Mouse (Mus musculus) ovary, postnatal 14 days (tissue): Measurements from ENCODE around the gene Adgrb2.

ENCODE experiments used
- DNase-seq: peaks from one replicate; pipeline ENCODE4 v3.0.0; 2022; ENCODE audit warnings: low spot score

Adgrb2 gene

DNA sequence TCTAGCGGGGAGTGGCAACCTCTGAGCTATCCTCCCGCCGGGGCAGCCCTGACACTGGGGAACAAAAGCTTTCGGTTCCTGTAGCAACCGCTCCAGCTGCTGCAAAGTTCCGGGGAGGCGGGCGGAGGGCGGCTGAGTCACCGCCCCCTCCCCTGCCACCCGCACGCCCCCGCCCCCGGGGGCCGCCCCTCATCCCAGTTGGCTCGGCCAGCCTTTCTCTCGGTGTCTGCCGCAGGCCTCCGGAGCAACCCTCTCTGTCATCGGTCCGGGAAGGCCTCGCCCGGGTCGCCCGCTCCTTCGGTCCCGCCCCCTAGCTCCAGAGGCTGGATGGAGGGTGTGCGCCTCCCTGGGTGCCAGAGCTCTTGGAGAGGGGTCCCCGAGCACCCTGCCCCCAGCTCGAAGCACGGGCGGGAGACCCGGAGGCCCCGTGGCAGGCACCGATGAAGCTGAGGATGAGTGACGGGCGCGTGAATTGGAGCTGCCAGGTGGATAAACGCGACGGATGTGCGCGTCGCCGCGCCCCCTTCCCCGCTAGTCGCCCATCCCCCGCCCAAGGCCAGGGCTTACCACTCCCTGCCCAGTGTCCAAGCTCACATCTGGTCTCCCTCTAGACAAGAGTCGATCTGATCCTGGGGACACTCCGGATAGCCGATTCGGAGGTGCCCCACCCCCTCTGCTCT lies 3.3 kb downstream of the Adgrb2 start:
- DNase-seq = no peak

- no peak for DNase-seq
Observed at GRCm38 (mm10) chr4:129989925-129990324, 5.3 kb downstream of the Adgrb2 start.

DNA sequence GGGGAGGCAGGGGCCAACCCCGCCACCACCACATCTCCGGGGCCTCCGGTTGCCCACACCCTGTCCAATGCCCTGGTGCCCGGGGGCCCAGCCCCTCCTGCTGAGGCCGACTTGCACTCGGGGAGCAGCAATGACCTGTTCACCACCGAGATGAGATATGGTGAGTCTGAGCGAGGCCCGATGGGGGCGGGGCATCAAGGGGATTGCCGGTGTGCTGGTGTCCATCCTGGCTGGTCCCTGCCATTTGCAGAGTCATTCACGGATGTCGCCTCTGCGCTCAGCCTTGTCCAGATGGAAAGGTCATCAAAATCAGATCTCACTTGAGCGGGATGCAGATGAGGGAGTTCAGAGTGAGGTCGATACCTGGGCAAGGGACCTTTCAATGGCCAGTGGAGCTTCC lies 8.1 kb downstream of the Adgrb2 start:
- no peak for DNase-seq

GRCm38 (mm10) chr4:129993213-129993612 lies 8.5 kb downstream of the Adgrb2 start:
- DNase-seq = no peak

- no peak for DNase-seq
Observed at GRCm38 (mm10) chr4:129993944-129994695, 9.4 kb downstream of the Adgrb2 start.

DNA sequence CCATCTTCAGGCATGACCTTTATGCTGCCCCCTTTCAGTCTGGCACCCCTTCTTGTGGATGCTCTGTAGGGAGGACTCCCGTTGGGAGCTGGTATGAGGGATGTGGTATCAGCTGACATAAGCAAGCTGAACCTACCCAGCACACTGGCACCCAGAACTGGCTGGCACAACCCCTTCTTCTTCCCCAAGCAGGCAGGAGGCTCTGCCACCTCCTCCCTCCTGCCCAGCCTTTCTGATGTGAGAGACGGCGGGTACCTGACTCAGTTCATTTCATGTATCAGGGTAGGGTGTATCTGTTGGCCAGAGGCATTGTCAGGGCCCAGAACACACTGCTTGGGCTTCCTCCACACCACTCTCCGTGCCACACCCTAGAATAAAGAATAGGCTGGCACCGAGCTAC lies 10.1 kb downstream of the Adgrb2 start:
- no peak for DNase-seq

GRCm38 (mm10) chr4:129995255-129995654 lies 10.6 kb downstream of the Adgrb2 start:
- DNase-seq = no peak

DNA sequence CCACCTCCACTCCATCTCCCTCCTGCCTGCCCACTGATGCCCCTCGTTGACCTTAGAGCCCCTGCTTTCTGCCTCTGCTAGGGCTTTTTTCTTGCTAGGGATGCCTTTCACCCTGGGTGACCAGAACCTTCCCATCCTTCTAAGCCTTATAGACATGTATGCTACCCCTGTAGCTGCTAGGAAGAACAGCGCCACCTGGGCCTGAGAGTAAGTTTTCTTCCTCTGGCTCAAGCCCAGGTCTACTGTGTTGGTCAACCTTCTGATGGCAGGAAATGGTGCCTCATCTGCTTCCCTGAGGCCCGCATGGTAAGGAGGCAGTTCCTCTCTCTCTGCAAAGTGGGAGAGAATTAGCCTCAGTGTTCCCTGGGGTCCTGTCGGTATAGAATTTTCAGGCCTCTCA lies 11.3 kb downstream of the Adgrb2 start:
- DNase-seq = no peak

GRCm38 (mm10) chr4:129998124-129998523 lies 13.5 kb downstream of the Adgrb2 start:
- DNase-seq = no peak

- no peak for DNase-seq
Observed at GRCm38 (mm10) chr4:130001710-130002109, 17.0 kb downstream of the Adgrb2 start.

DNA sequence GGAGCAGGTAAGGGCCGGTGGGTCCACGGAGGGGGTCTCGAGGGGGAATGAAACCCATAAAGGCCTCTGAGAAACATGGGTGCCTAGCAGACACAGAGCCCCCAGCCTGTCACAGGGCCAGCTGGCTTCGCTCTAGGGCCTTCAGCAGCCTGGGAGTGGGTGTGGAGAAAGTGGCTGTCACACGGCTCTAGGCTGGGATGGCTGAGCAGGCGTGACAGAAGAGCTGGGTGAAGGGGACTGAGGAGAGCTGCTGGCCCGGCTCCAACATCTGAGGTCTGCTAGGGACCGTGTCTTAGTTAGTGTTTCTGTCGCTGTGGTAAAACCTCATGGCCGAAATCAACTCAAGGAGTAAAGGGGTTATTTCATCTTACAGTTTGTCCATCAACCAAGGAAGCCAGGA lies 17.5 kb downstream of the Adgrb2 start:
- DNase-seq = no peak

GRCm38 (mm10) chr4:130005593-130005992 lies 20.9 kb downstream of the Adgrb2 start:
- no peak for DNase-seq

DNA sequence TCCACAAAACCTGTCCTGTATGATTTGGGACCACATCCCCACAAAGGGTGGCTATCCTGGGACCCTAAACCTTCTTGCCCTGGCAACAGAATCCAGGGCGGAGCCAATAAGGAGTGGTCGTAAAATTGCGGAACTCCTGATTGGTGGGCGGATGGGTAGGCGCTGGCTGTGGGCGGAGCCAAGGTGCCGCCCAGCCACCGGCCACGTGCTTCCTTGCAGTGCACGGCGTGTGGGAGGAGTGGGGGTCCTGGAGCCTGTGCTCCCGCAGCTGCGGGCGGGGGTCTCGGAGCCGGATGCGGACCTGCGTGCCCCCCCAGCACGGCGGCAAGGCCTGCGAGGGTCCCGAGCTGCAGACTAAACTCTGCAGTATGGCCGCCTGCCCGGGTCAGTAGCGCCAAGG lies 21.9 kb downstream of the Adgrb2 start:
- DNase-seq = no peak

DNA sequence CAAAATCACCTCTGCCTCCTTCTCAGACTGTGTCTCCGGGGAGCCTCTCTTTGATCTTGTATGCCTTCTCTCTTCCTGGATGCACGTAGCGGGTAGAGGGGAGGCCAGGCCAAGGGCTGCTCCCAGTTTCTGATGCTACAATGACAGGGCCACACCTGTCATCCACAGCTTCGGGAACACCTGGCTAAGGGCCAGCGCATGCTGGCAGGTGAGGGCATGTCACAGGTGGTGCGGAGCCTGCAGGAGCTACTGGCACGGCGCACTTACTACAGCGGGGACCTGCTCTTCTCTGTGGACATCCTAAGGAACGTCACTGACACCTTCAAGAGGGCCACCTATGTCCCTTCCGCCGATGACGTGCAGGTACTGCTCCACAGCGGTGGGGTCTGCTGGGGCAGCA lies 24.4 kb downstream of the Adgrb2 start:
- no peak for DNase-seq

- no peak for DNase-seq
Observed at GRCm38 (mm10) chr4:130010723-130011122, 26.1 kb downstream of the Adgrb2 start.

DNA sequence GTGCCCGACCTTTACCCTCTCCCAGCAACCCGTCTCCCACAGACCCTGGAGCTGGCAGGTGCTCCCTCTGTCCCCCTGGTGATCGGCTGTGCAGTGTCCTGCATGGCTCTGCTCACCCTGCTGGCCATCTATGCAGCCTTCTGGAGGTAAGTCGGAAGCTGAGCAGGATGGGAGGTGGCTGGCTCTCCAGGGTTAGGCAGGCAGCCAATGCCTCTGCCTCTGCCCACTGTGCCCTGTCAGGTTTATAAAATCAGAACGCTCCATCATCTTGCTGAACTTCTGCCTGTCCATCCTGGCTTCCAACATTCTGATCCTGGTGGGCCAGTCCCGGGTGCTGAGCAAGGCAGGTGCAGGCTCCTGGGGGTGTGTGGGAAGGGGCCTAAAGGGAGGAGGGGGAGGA lies 27.6 kb downstream of the Adgrb2 start:
- DNase-seq = no peak

DNA sequence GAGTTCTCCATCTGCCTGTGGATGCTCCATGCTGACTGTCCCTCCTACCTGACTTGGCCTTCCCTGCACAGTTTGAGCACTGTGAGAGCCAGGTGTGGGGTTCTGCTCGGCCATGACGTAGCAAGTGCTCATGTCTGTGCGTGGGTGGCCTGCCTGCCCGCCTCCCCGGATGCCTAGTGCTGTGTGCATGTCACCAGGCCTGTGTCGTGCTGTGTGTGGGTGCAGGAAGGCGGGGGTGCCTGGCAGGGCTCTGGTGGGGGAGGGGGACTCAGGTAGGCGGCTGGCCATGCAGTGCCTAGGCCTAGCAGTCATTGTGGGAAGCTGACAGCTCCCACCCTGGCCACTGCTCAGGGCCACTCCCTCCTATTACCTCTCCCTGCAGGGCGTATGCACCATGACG lies 28.4 kb downstream of the Adgrb2 start:
- no peak for DNase-seq

DNA sequence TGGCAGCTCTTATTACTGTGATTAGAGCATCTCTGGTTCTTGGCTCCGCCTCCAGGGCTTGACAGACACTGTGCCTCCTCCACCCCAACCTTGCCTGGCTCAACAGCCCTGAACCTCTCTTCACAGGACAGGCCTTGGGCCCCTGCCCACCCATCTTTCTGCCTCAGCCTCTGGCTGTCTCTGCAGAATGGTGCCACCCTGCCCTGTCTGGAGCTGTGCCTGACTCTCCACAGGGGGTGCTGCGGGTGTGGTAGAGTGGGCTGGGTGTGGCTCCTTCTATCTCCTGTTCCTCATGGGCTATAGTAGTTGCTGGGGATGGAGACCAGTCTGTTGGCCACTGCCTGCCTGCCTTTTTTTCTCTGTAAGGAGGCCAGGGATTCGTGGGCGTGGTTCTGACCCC lies 31.3 kb downstream of the Adgrb2 start:
- DNase-seq = no peak

- DNase-seq = no peak
Observed at GRCm38 (mm10) chr4:130017036-130017674, 32.5 kb downstream of the Adgrb2 start.

- DNase-seq = no peak
Observed at GRCm38 (mm10) chr4:130022952-130023351, 38.3 kb downstream of the Adgrb2 start.

GRCm38 (mm10) chr4:130023511-130024231 lies 39.0 kb downstream of the Adgrb2 start:
- no peak for DNase-seq

- no peak for DNase-seq
Observed at GRCm38 (mm10) chr4:130025544-130025943, 40.9 kb downstream of the Adgrb2 start.

DNA sequence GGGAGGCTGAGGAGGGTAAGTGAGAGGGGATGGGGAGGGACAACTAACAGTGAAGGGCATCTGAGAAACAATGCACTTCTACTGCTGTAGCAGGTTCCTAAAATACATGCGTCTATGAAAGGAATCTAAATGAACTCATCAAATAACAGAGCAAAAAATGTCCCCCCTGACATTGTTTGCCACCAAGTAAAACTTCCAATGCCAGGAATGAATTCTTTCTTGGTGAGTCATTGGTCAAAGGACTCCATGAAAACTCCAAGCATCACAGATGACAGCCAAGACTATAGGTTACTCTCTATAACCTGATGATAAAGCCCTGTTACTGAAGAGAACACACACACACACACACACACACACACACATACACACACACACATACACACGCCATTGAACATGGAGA lies 46.5 kb downstream of the Adgrb2 start:
- no peak for DNase-seq
